Mouse (Mus musculus) lung, embryonic 15.5 days (tissue): ENCODE measurements around the gene Gm49322. TPM values are rescaled to one million over a fixed set of nuclear protein-coding genes. Genes with fewer than 3 reads are reported as not detected.
A peak's percentile ranks its signal among the peaks of the same experiment; 100 is the strongest.

ENCODE experiments used
- ATAC-seq: fragments of 200-750 bp; cut with Nextera tagmentation; 2 replicates; pipeline ENCODE4 v1.8.0; 2017; ENCODE audit warnings: moderate number of reproducible peaks, borderline replicate concordance; ENCODE audit not compliant: low FRiP score, low TSS enrichment; ENCODE audit errors: extremely low read depth
- H3K27ac ChIP-seq: fragments of 300-500 bp; sonication (generic); 2 replicates; pipeline ENCODE4 v1.5.1; 2015; ENCODE audit warnings: moderate library complexity, mild to moderate bottlenecking, inconsistent platforms
- H3K27me3 ChIP-seq: fragments of 300-500 bp; sonication (generic); 2 replicates; pipeline ENCODE4 v1.6.1; 2015; ENCODE audit warnings: inconsistent platforms
- H3K36me3 ChIP-seq: fragments of 300-500 bp; sonication (generic); 2 replicates; pipeline ENCODE4 v1.6.1; 2015; ENCODE audit warnings: inconsistent platforms
- H3K4me1 ChIP-seq: fragments of 300-500 bp; sonication (generic); 2 replicates; pipeline ENCODE4 v1.6.1; 2015; ENCODE audit warnings: inconsistent platforms
- H3K4me2 ChIP-seq: fragments of 300-500 bp; sonication (generic); 2 replicates; pipeline ENCODE4 v1.6.1; 2015; ENCODE audit warnings: inconsistent platforms, mild to moderate bottlenecking, moderate library complexity
- H3K4me3 ChIP-seq: fragments of 300-500 bp; sonication (generic); 2 replicates; pipeline ENCODE4 v1.5.1; 2015; ENCODE audit warnings: mild to moderate bottlenecking, inconsistent platforms
- H3K9ac ChIP-seq: fragments of 300-500 bp; sonication (generic); 2 replicates; pipeline ENCODE4 v1.6.1; 2015; ENCODE audit warnings: inconsistent platforms
- H3K9me3 ChIP-seq: fragments of 300-500 bp; sonication (generic); 2 replicates; pipeline ENCODE4 v1.6.1; 2016; ENCODE audit warnings: inconsistent platforms
- WGBS: fragments of 180-500 bp; shearing (Covaris S2); methylation state at CpG from one replicate; pipeline ENCODE4 v1.1.7; 2015; 5-methylcytosine and 5-hydroxymethylcytosine counted together
- polyA plus RNA-seq: library from polyadenylated mRNA; unstranded; fragments of >200 nt; fragmentation: Nextera tagmentation; extraction: Ambion mirVana; gene quantifications from 2 replicates; pipeline ENCODE4 v1.2.1, GENCODE M21; 2015

The Gm49322 gene
- polyA plus RNA-seq, 1 experiment from 2014 or later: 5.1 TPM

GRCm38 (mm10) chr10:80572477-80572876 is 33.3 kb upstream of the Gm49322 start:
- Histone ChIP-seq H3K4me1 (peaks cover 63% of the 10 kb centered on the region), H3K27ac (no peak overlapping the region), H3K36me3 (0 out of 2 replicates have a peak, but pooled peaks cover 8% of the 10 kb centered on the region), H3K4me3 (no peak overlapping the region), H3K9ac (no peak overlapping the region), H3K9me3 (no peaks in the 10 kb centered on the region), H3K27me3 (no peaks in the 10 kb centered on the region), H3K4me2 (no peak overlapping the region)
- no peak for ATAC-seq
- WGBS: 87% methylated on average over 2 of the region's 2 CpGs

- H3K27me3 ChIP-seq: no peaks in the 10 kb centered on the region
- no peaks in the 10 kb centered on the region for H3K9me3 ChIP-seq
- H3K4me1 ChIP-seq: peaks cover 73% of the 10 kb centered on the region
- no peaks in the 10 kb centered on the region for H3K36me3 ChIP-seq
- no peak overlapping the region for H3K4me2 ChIP-seq
- no peak for ATAC-seq
- H3K27ac ChIP-seq: no peak overlapping the region
- no peak overlapping the region for H3K9ac ChIP-seq
- WGBS: 48% methylated on average over 9 of the region's 9 CpGs
- H3K4me3 ChIP-seq: no peak overlapping the region
Observed at GRCm38 (mm10) chr10:80573944-80574343, 31.9 kb upstream of the Gm49322 start.

- 73% methylated on average over 3 of the region's 3 CpGs for WGBS
- Histone ChIP-seq H3K4me1 (peaks cover 71% of the 10 kb centered on the region), H3K4me3 (no peak overlapping the region), H3K4me2 (peak overlapping the region; percentile 97), H3K36me3 (no peaks in the 10 kb centered on the region), H3K27me3 (no peaks in the 10 kb centered on the region), H3K9me3 (no peaks in the 10 kb centered on the region), H3K9ac (peak overlapping the region; percentile 75; the same call in 1 of the 2 replicates), H3K27ac (no peak overlapping the region)
- no peak for ATAC-seq
Observed at GRCm38 (mm10) chr10:80574896-80575295, 30.9 kb upstream of the Gm49322 start.

GRCm38 (mm10) chr10:80575925-80576324 is 29.9 kb upstream of the Gm49322 start:
- Histone ChIP-seq H3K27me3 (no peaks in the 10 kb centered on the region), H3K4me2 (peak overlapping the region; percentile 97), H3K36me3 (no peaks in the 10 kb centered on the region), H3K4me1 (peaks cover 63% of the 10 kb centered on the region), H3K9ac (peak overlapping the region; percentile 75), H3K27ac (peak overlapping the region; percentile 93; the same call in 1 of the 2 replicates), H3K9me3 (no peaks in the 10 kb centered on the region), H3K4me3 (peak overlapping the region; percentile 88)
- no peak for ATAC-seq
- WGBS: 8% methylated on average over 17 of the region's 17 CpGs

GRCm38 (mm10) chr10:80576351-80577194 is 29.2 kb upstream of the Gm49322 start:
- H3K9ac ChIP-seq: peak overlapping the region; percentile 75
- no peaks in the 10 kb centered on the region for H3K36me3 ChIP-seq
- H3K4me3 ChIP-seq: peak overlapping the region; percentile 88
- peaks cover 57% of the 10 kb centered on the region for H3K4me1 ChIP-seq
- H3K27me3 ChIP-seq: no peaks in the 10 kb centered on the region
- peak overlapping the region; percentile 97 for H3K4me2 ChIP-seq
- no peaks in the 10 kb centered on the region for H3K9me3 ChIP-seq
- ATAC-seq: peak; percentile 2
- H3K27ac ChIP-seq: peak overlapping the region; percentile 93
- WGBS: under 1% methylated on average over 84 of the region's 96 CpGs

GRCm38 (mm10) chr10:80577195-80578130 is 28.4 kb upstream of the Gm49322 start, which contains the start of gene Klf16:
Gene Klf16, minus strand, starts transcription at chr10:80577321.
- under 1% methylated on average over 77 of the region's 97 CpGs for WGBS
- peak within 1 kb of the TSS; percentile 93 for H3K27ac ChIP-seq
- no peaks in the 10 kb centered on the region for H3K9me3 ChIP-seq
- H3K27me3 ChIP-seq: no peaks in the 10 kb centered on the region
- ATAC-seq: peak; percentile 88
- peaks cover 7% of the 10 kb centered on the region; the same call in 1 of the 2 replicates for H3K36me3 ChIP-seq
- peak within 1 kb of the TSS; percentile 97 for H3K4me2 ChIP-seq
- H3K9ac ChIP-seq: peak within 1 kb of the TSS; percentile 75
- peaks cover 48% of the 10 kb centered on the region for H3K4me1 ChIP-seq
- peak within 1 kb of the TSS; percentile 88 for H3K4me3 ChIP-seq

- peaks cover 12% of the 10 kb centered on the region for H3K36me3 ChIP-seq
- ATAC-seq: peak; percentile 36
- under 1% methylated on average over 29 of the region's 29 CpGs for WGBS
- H3K4me1 ChIP-seq: peaks cover 41% of the 10 kb centered on the region
- H3K27me3 ChIP-seq: no peaks in the 10 kb centered on the region
- peak overlapping the region; percentile 93 for H3K27ac ChIP-seq
- H3K9me3 ChIP-seq: no peaks in the 10 kb centered on the region
- H3K4me2 ChIP-seq: peak overlapping the region; percentile 97
- peak overlapping the region; percentile 88 for H3K4me3 ChIP-seq
- H3K9ac ChIP-seq: peak overlapping the region; percentile 38
Observed at GRCm38 (mm10) chr10:80578131-80578750, 27.6 kb upstream of the Gm49322 start.

- Histone ChIP-seq H3K27ac (peak overlapping the region; percentile 93), H3K4me3 (peak overlapping the region; percentile 88), H3K9ac (peak overlapping the region; percentile 13; the same call in 1 of the 2 replicates), H3K9me3 (no peaks in the 10 kb centered on the region), H3K36me3 (peaks cover 19% of the 10 kb centered on the region), H3K27me3 (no peaks in the 10 kb centered on the region), H3K4me2 (peak overlapping the region; percentile 97), H3K4me1 (peaks cover 36% of the 10 kb centered on the region)
- 12% methylated on average over 8 of the region's 8 CpGs for WGBS
- ATAC-seq: no peak
Observed at GRCm38 (mm10) chr10:80578911-80579310, 26.9 kb upstream of the Gm49322 start.

GRCm38 (mm10) chr10:80583047-80583446 is 22.8 kb upstream of the Gm49322 start:
- Histone ChIP-seq H3K4me3 (no peak overlapping the region), H3K27ac (no peak overlapping the region), H3K4me1 (peaks cover 20% of the 10 kb centered on the region), H3K4me2 (no peak overlapping the region), H3K36me3 (peaks cover 32% of the 10 kb centered on the region), H3K27me3 (no peaks in the 10 kb centered on the region), H3K9ac (no peak overlapping the region), H3K9me3 (no peaks in the 10 kb centered on the region)
- WGBS: 82% methylated on average over 5 of the region's 5 CpGs
- no peak for ATAC-seq

- Histone ChIP-seq H3K9ac (no peak overlapping the region), H3K27ac (no peak overlapping the region), H3K4me3 (no peak overlapping the region), H3K27me3 (no peaks in the 10 kb centered on the region), H3K4me2 (no peak overlapping the region), H3K9me3 (no peaks in the 10 kb centered on the region), H3K4me1 (peaks cover 19% of the 10 kb centered on the region), H3K36me3 (peaks cover 32% of the 10 kb centered on the region)
- no peak for ATAC-seq
- WGBS: 57% methylated on average over 12 of the region's 12 CpGs
Observed at GRCm38 (mm10) chr10:80584045-80584488, 21.8 kb upstream of the Gm49322 start.
